Mouse (Mus musculus) embryonic stem cell, embryonic (primary cell): Measurements from ENCODE around the gene Tctn1.

Experiments
- CTCF ChIA-PET, 4 experiments: fragments of 300-600 bp in 2 of 4; fragments of 350-600 bp in 2 of 4; sonication (Branson Sonifier 250); formaldehyde crosslinking; loops; one replicate each; lab custom pipeline; 2022; ENCODE audit warnings: inconsistent platforms in 2 of 4; lab: Charles Lee
- POLR2A ChIA-PET, 4 experiments: fragments of 300-600 bp in 2 of 4; fragments of 350-600 bp in 2 of 4; sonication (Branson Sonifier 250); formaldehyde crosslinking; loops; one replicate each; lab custom pipeline; 2022; ENCODE audit warnings: antibody characterized with exemption in 4 of 4, inconsistent platforms in 1 of 4; lab: Charles Lee

Gene Tctn1

GRCm38 (mm10) chr5:122263933-122264905, at the start of gene Tctn1:
TSS of gene Tctn1 (minus strand) at chr5:122264460.
- ChIA-PET CTCF (interaction anchor here (0.5 to 4.7 kb wide), 87 partner anchors 9 to 869 kb away, joined by 3 to 52 read pairs (median 4); partner anchors contain the start of genes Rad9b (in 2 of the 4), Vps29 (in 2 of the 4), Arpc3 (in 1 of the 4) and Rhof (in 1 of the 4)), POLR2A (interaction anchor here (0.5 to 4.1 kb wide), 81 partner anchors 8 to 658 kb away, joined by 3 to 56 read pairs (median 4); partner anchors contain the start of genes Rad9b (in 3 of the 4), Vps29 (in 3 of the 4), Fam216a (in 2 of the 4) and Gpn3 (in 2 of the 4))

GRCm38 (mm10) chr5:122312942-122313684, 48.9 kb upstream of the Tctn1 start:
- CTCF ChIA-PET = interaction anchor here in 3 of 4 experiments (0.7 to 1.5 kb wide), 6 partner anchors 11 to 184 kb away, joined by 3 to 4 read pairs (median 3); partner anchors contain the start of gene Tctn1 (in 1 of the 3)
- POLR2A ChIA-PET = interaction anchor here in 3 of 4 experiments (0.6 to 1.7 kb wide), 8 partner anchors 9 to 105 kb away, joined by 3 to 13 read pairs (median 3); no protein-coding TSS in a partner anchor

- ChIA-PET CTCF (interaction anchor here in 3 of 4 experiments (0.6 to 1.5 kb wide), 4 partner anchors 47 to 183 kb away, joined by 3 to 4 read pairs (median 4); partner anchors contain the start of gene Tctn1 (in 1 of the 3)), POLR2A (interaction anchor here in 3 of 4 experiments (0.5 to 1.7 kb wide), 11 partner anchors 11 to 203 kb away, joined by 3 to 13 read pairs (median 4); partner anchors contain the start of gene Tctn1 (in 2 of the 3))
These were observed 48.1 kb upstream of the Tctn1 start for GRCm38 (mm10) chr5:122312346-122312745.

GRCm38 (mm10) chr5:122311692-122312091, 47.4 kb upstream of the Tctn1 start:
- ChIA-PET POLR2A (interaction anchor here in 3 of 4 experiments (0.6 to 1.7 kb wide), 11 partner anchors 7 to 1751 kb away, joined by 3 to 13 read pairs (median 4); partner anchors contain the start of gene Tctn1 (in 2 of the 3)), CTCF (interaction anchor here in 3 of 4 experiments (0.5 to 1.2 kb wide), 7 partner anchors 8 to 554 kb away, joined by 3 to 4 read pairs (median 3); no protein-coding TSS in a partner anchor)

GRCm38 (mm10) chr5:122310699-122311098, 46.4 kb upstream of the Tctn1 start:
- POLR2A ChIA-PET = interaction anchor here in 2 of 4 experiments (0.6 to 1.4 kb wide), 4 partner anchors 8 to 17 kb away, joined by 4 to 7 read pairs (median 4); no protein-coding TSS in a partner anchor
- CTCF ChIA-PET = no interaction called here

- ChIA-PET POLR2A (interaction anchor here in 2 of 4 experiments (0.6 to 3.1 kb wide), 9 partner anchors 8 to 71 kb away, joined by 3 to 19 read pairs (median 4); no protein-coding TSS in a partner anchor), CTCF (interaction anchor here in 1 of 4 experiments (1.9 kb wide), 1 partner anchor 12 kb away, joined by 8 read pairs; no protein-coding TSS in a partner anchor)
These were observed 42.3 kb upstream of the Tctn1 start for GRCm38 (mm10) chr5:122306536-122306935.

GRCm38 (mm10) chr5:122305472-122305871, 41.2 kb upstream of the Tctn1 start:
- ChIA-PET CTCF (no interaction called here), POLR2A (interaction anchor here in 3 of 4 experiments (0.9 to 2.5 kb wide), 9 partner anchors 9 to 37 kb away, joined by 3 to 9 read pairs (median 4); no protein-coding TSS in a partner anchor)

- POLR2A ChIA-PET = interaction anchor here (0.8 to 2.5 kb wide), 12 partner anchors 9 to 98 kb away, joined by 3 to 9 read pairs (median 3); no protein-coding TSS in a partner anchor
- CTCF ChIA-PET = interaction anchor here in 1 of 4 experiments (0.6 kb wide), 1 partner anchor 834 kb away, joined by 5 read pairs; no protein-coding TSS in a partner anchor
These were observed 40.3 kb upstream of the Tctn1 start for GRCm38 (mm10) chr5:122304541-122304940.

GRCm38 (mm10) chr5:122303937-122304336, 39.7 kb upstream of the Tctn1 start:
- ChIA-PET POLR2A (interaction anchor here in 3 of 4 experiments (0.5 to 2.5 kb wide), 13 partner anchors 8 to 99 kb away, joined by 3 to 9 read pairs (median 3); no protein-coding TSS in a partner anchor), CTCF (no interaction called here)

GRCm38 (mm10) chr5:122302810-122303745, 38.8 kb upstream of the Tctn1 start:
- CTCF ChIA-PET = no interaction called here
- POLR2A ChIA-PET = interaction anchor here in 2 of 4 experiments (0.6 to 5.1 kb wide), 8 partner anchors 8 to 25 kb away, joined by 3 to 25 read pairs (median 4); no protein-coding TSS in a partner anchor

- POLR2A ChIA-PET = interaction anchor here (0.5 to 5.1 kb wide), 27 partner anchors 8 to 1335 kb away, joined by 3 to 25 read pairs (median 6); partner anchors contain the start of genes Fam216a (in 1 of the 4), Gpn3 (in 1 of the 4) and Tctn1 (in 1 of the 4)
- CTCF ChIA-PET = interaction anchor here (0.6 to 1.5 kb wide), 14 partner anchors 8 to 976 kb away, joined by 3 to 13 read pairs (median 4); no protein-coding TSS in a partner anchor
These were observed 35.8 kb upstream of the Tctn1 start for GRCm38 (mm10) chr5:122300071-122300518.

GRCm38 (mm10) chr5:122295113-122295935, 31.1 kb upstream of the Tctn1 start:
- POLR2A ChIA-PET = interaction anchor here (0.5 to 8.2 kb wide), 47 partner anchors 7 to 677 kb away, joined by 3 to 89 read pairs (median 5); partner anchors contain the start of gene Tctn1 (in 3 of the 4)
- CTCF ChIA-PET = interaction anchor here (0.5 to 1.5 kb wide), 12 partner anchors 14 to 185 kb away, joined by 3 to 4 read pairs (median 3); partner anchors contain the start of genes Arpc3 (in 1 of the 4), Rad9b (in 1 of the 4) and Vps29 (in 1 of the 4)

- CTCF ChIA-PET = interaction anchor here in 3 of 4 experiments (0.6 to 2.0 kb wide), 6 partner anchors 20 to 830 kb away, joined by 3 to 6 read pairs (median 3); no protein-coding TSS in a partner anchor
- POLR2A ChIA-PET = interaction anchor here (0.5 to 8.2 kb wide), 37 partner anchors 8 to 223 kb away, joined by 3 to 89 read pairs (median 5); partner anchors contain the start of gene Tctn1 (in 3 of the 4)
These were observed 30.0 kb upstream of the Tctn1 start for GRCm38 (mm10) chr5:122294219-122294735.

GRCm38 (mm10) chr5:122293131-122293530, 28.9 kb upstream of the Tctn1 start:
- CTCF ChIA-PET = interaction anchor here (0.6 to 2.0 kb wide), 6 partner anchors 19 to 146 kb away, joined by 3 to 10 read pairs (median 4); no protein-coding TSS in a partner anchor
- POLR2A ChIA-PET = interaction anchor here (0.6 to 8.2 kb wide), 29 partner anchors 7 to 743 kb away, joined by 3 to 89 read pairs (median 5); partner anchors contain the start of genes Rad9b (in 1 of the 4), Tctn1 (in 1 of the 4) and Vps29 (in 1 of the 4)
